Mouse (Mus musculus) kidney, postnatal 0 days (tissue): ENCODE measurements around the gene Ruvbl2. TPM values are rescaled to one million over a fixed set of nuclear protein-coding genes. Genes with fewer than 3 reads are reported as not detected.

Source experiments
- ATAC-seq: fragments of 200-750 bp; cut with Nextera tagmentation; replicated peaks from 2 replicates; pipeline ENCODE4 v1.8.0; 2017; ENCODE audit warnings: low read depth, moderate number of reproducible peaks, moderate TSS enrichment, moderate library complexity; ENCODE audit not compliant: low FRiP score
- DNase-seq: peaks from one replicate; pipeline ENCODE4 v3.0.0-alpha.2; 2016; ENCODE audit warnings: low spot score
- H3K27ac ChIP-seq: fragments of 300-500 bp; sonication (generic); 2 replicates; pipeline ENCODE4 v1.5.1; 2014; ENCODE audit warnings: mild to moderate bottlenecking
- H3K27me3 ChIP-seq: fragments of 300-500 bp; sonication (generic); 2 replicates; pipeline ENCODE4 v1.6.1; 2014; ENCODE audit warnings: low read length, mixed read lengths; ENCODE audit not compliant: insufficient read depth
- H3K36me3 ChIP-seq: fragments of 300-500 bp; sonication (generic); 2 replicates; pipeline ENCODE4 v1.6.1; 2014; ENCODE audit warnings: low read length, mixed read lengths; ENCODE audit not compliant: insufficient read depth
- H3K4me1 ChIP-seq: fragments of 300-500 bp; sonication (generic); replicated peaks from 2 replicates; pipeline ENCODE4 v1.6.1; 2014; ENCODE audit warnings: antibody characterized with exemption, low read length, mixed read lengths; ENCODE audit not compliant: insufficient read depth
- H3K4me2 ChIP-seq: fragments of 300-500 bp; sonication (generic); 2 replicates; pipeline ENCODE4 v1.6.1; 2014; ENCODE audit warnings: mild to moderate bottlenecking, low read length, moderate library complexity, mixed read lengths
- H3K4me3 ChIP-seq: fragments of 300-500 bp; sonication (generic); replicated peaks from 2 replicates; pipeline ENCODE4 v1.5.1; 2014; ENCODE audit warnings: low read depth, low read length
- H3K9ac ChIP-seq: fragments of 300-500 bp; sonication (generic); 2 replicates; pipeline ENCODE4 v1.6.1; 2014; ENCODE audit warnings: low read depth, low read length
- H3K9me3 ChIP-seq: fragments of 300-500 bp; sonication (generic); replicated peaks from 2 replicates; pipeline ENCODE4 v1.6.1; 2016; ENCODE audit warnings: low read length, inconsistent platforms, mixed read lengths
- CTCF ChIP-seq: IDR thresholded peaks from 2 replicates; pipeline ENCODE4 v1.5.1; 2016; ENCODE audit warnings: antibody characterized with exemption, low read depth, mild to moderate bottlenecking, moderate library complexity
- WGBS: fragments of 180-500 bp; shearing (Covaris S2); extraction: QIAGEN DNeasy Blood & Tissue Kit; methylation state at CpG from one replicate; pipeline ENCODE4 v1.1.7; 2014; 5-methylcytosine and 5-hydroxymethylcytosine counted together
- microRNA-seq: library from miRNA; unstranded; fragments of <30 nt; microRNA quantifications from one replicate; pipeline ENCODE4, GENCODE M21; 2016
- polyA plus RNA-seq: library from polyadenylated mRNA; unstranded; fragments of >200 nt; fragmentation: Nextera tagmentation; extraction: Ambion mirVana; gene quantifications from 2 replicates; pipeline ENCODE4 v1.2.1, GENCODE M21; 2015

Gene Ruvbl2
- polyA plus RNA-seq, 1 experiment from 2014 or later = 94.6 TPM

- Histone ChIP-seq H3K27me3 (0 out of 2 replicates have a peak, but pooled peaks cover 10% of the 10 kb centered on the region), H3K9me3 (no peaks in the 10 kb centered on the region), H3K4me1 (peaks cover 3% of the 10 kb centered on the region; the same call in 1 of the 2 replicates), H3K36me3 (peaks cover 35% of the 10 kb centered on the region), H3K27ac (no peak overlapping the region), H3K9ac (no peak overlapping the region), H3K4me3 (no peak overlapping the region), H3K4me2 (no peak overlapping the region)
- ATAC-seq = no peak
- TF ChIP-seq CTCF = no peak
- WGBS = 76% methylated on average over 5 of the region's 5 CpGs
- no peak for DNase-seq
These were observed 65.5 kb downstream of the Ruvbl2 start for GRCm38 (mm10) chr7:45372371-45372770.

Small RNA genes within 50 kb of the gene (microRNA-seq; reads per million reads assigned to microRNA genes)
- not detected for gene Gm22133

Other genes with a start within 250 kb of the Ruvbl2 start
- 0.36 and 0.43 TPM in 2 replicates for gene Ccdc155, start 233.2 kb downstream of the Ruvbl2 start, polyA plus RNA-seq
- 0.47 and 1.3 TPM in 2 replicates for gene Dkkl1, start 225.9 kb downstream of the Ruvbl2 start, polyA plus RNA-seq
- gene Tead2, start 222.3 kb downstream of the Ruvbl2 start, polyA plus RNA-seq = 94.3 and 112 TPM in 2 replicates
- 2.1 and 2.6 TPM in 2 replicates for gene Cd37, start 199.0 kb downstream of the Ruvbl2 start, polyA plus RNA-seq
- 0.18 and 0.45 TPM in 2 replicates for gene Slc6a16, start 197.0 kb downstream of the Ruvbl2 start, polyA plus RNA-seq
- gene Slc6a21, start 160.6 kb downstream of the Ruvbl2 start, polyA plus RNA-seq = not detected in 2 replicates
- 14.4 and 15.9 TPM in 2 replicates for gene Trpm4, start 104.3 kb downstream of the Ruvbl2 start, polyA plus RNA-seq
- gene Hrc, start 102.8 kb downstream of the Ruvbl2 start, polyA plus RNA-seq = 0.75 and 1.1 TPM in 2 replicates
- 4.3 and 5.4 TPM in 2 replicates for gene Ppfia3, start 71.1 kb downstream of the Ruvbl2 start, polyA plus RNA-seq
- gene Lin7b, start 67.5 kb downstream of the Ruvbl2 start, polyA plus RNA-seq = 1.2 and 1.6 TPM in 2 replicates
- 148 and 163 TPM in 2 replicates for gene Snrnp70, start 42.4 kb downstream of the Ruvbl2 start, polyA plus RNA-seq
- gene Kcna7, start 32.4 kb downstream of the Ruvbl2 start, polyA plus RNA-seq = 0.05 and 0.06 TPM in 2 replicates
- 1.5 and 1.6 TPM in 2 replicates for gene Ntf5, start 24.4 kb downstream of the Ruvbl2 start, polyA plus RNA-seq
- gene Lhb, start 17.3 kb downstream of the Ruvbl2 start, polyA plus RNA-seq = not detected in 2 replicates
- 26.0 and 26.9 TPM in 2 replicates for gene Gys1, start 3.3 kb downstream of the Ruvbl2 start, polyA plus RNA-seq
- 6,674 and 7,026 TPM in 2 replicates for gene Ftl1, start 21.8 kb upstream of the Ruvbl2 start, polyA plus RNA-seq
- gene Bax, start 28.8 kb upstream of the Ruvbl2 start, polyA plus RNA-seq = 183 and 194 TPM in 2 replicates
- 0.93 and 1.1 TPM in 2 replicates for gene Tulp2, start 43.8 kb upstream of the Ruvbl2 start, polyA plus RNA-seq
- not detected in 2 replicates for gene Gm45808, start 48.7 kb upstream of the Ruvbl2 start, polyA plus RNA-seq
- gene Dhdh, start 50.7 kb upstream of the Ruvbl2 start, polyA plus RNA-seq = 1.8 TPM in 2 replicates
- 246 and 265 TPM in 2 replicates for gene Nucb1, start 72.3 kb upstream of the Ruvbl2 start, polyA plus RNA-seq
- gene Ppp1r15a, start 88.2 kb upstream of the Ruvbl2 start, polyA plus RNA-seq = 21.4 and 21.9 TPM in 2 replicates
- gene Plekha4, start 88.2 kb upstream of the Ruvbl2 start, polyA plus RNA-seq = 5.1 and 5.8 TPM in 2 replicates
- 20.5 and 21.0 TPM in 2 replicates for gene Hsd17b14, start 116.8 kb upstream of the Ruvbl2 start, polyA plus RNA-seq
- gene Bcat2, start 132.1 kb upstream of the Ruvbl2 start, polyA plus RNA-seq = 92.7 and 93.0 TPM in 2 replicates
- gene Fgf21, start 177.4 kb upstream of the Ruvbl2 start, polyA plus RNA-seq = 0.12 TPM in 1 of 2 replicates, not detected in the other
- gene Fut1, start 179.2 kb upstream of the Ruvbl2 start, polyA plus RNA-seq = 0.08 and 0.26 TPM in 2 replicates
- gene Izumo1, start 183.7 kb upstream of the Ruvbl2 start, polyA plus RNA-seq = 0.17 and 0.29 TPM in 2 replicates
- gene Rasip1, start 189.4 kb upstream of the Ruvbl2 start, polyA plus RNA-seq = 16.9 and 21.1 TPM in 2 replicates
- 3.9 and 4.8 TPM in 2 replicates for gene Mamstr, start 201.9 kb upstream of the Ruvbl2 start, polyA plus RNA-seq
- gene Fut2, start 228.3 kb upstream of the Ruvbl2 start, polyA plus RNA-seq = 0.38 TPM in 2 replicates
- 0.18 and 0.23 TPM in 2 replicates for gene Ntn5, start 245.9 kb upstream of the Ruvbl2 start, polyA plus RNA-seq